Mouse (Mus musculus) G1E (cell line): Measurements from ENCODE around the gene Ces4a. TPM values are rescaled to one million over a fixed set of nuclear protein-coding genes. Genes with fewer than 3 reads are reported as not detected.

Source experiments
- ATAC-seq: 2 replicates; pipeline ENCODE4 v1.8.0; 2016; ENCODE audit warnings: mild to moderate bottlenecking; ENCODE audit not compliant: insufficient number of reproducible peaks, poor library complexity, low FRiP score, severe bottlenecking; ENCODE audit errors: extremely low read depth
- DNase-seq: peaks from one replicate; pipeline ENCODE4 v3.0.0; 2012; ENCODE audit warnings: low spot score
- H3K27me3 ChIP-seq: 2 replicates; pipeline ENCODE4 v1.6.1; 2012; ENCODE audit warnings: mild to moderate bottlenecking, low read length, inconsistent platforms; ENCODE audit not compliant: insufficient read depth
- H3K36me3 ChIP-seq: replicated peaks from 2 replicates; pipeline ENCODE3; 2012; ENCODE audit warnings: mild to moderate bottlenecking, inconsistent platforms
- H3K4me1 ChIP-seq: 2 replicates; pipeline ENCODE4 v1.6.1; 2012; ENCODE audit warnings: low read depth, low read length, inconsistent platforms, mixed read lengths; ENCODE audit not compliant: insufficient read depth
- H3K4me3 ChIP-seq: 2 replicates; pipeline ENCODE4 v1.5.1; 2012; ENCODE audit warnings: low read depth, mild to moderate bottlenecking, inconsistent platforms, low read length, moderate library complexity, mixed read lengths
- H3K9me3 ChIP-seq: replicated peaks from 2 replicates; pipeline ENCODE4 v1.6.1; 2012; ENCODE audit warnings: inconsistent platforms
- CTCF ChIP-seq: IDR thresholded peaks from 2 replicates; pipeline ENCODE4 v1.5.1; 2012; ENCODE audit warnings: low read depth, low read length, inconsistent platforms, mixed read lengths
- GATA1 ChIP-seq: IDR thresholded peaks from 2 replicates; pipeline ENCODE4 v1.6.1; 2012; ENCODE audit warnings: borderline replicate concordance, low read length, inconsistent platforms, mixed read lengths
- GATA2 ChIP-seq: IDR thresholded peaks from 2 replicates; pipeline ENCODE4 v1.6.1; 2012; ENCODE audit warnings: low read depth, low read length, inconsistent platforms, borderline replicate concordance
- POLR2AphosphoS5 ChIP-seq: IDR thresholded peaks from 2 replicates; pipeline ENCODE4 v1.6.1; 2012; ENCODE audit warnings: low read depth, low read length, inconsistent platforms; ENCODE audit not compliant: insufficient replicate concordance
- TAL1 ChIP-seq: conservative IDR thresholded peaks from 2 replicates; pipeline ENCODE4 v1.6.1; 2012; ENCODE audit warnings: low read depth, low read length, inconsistent platforms, mixed read lengths
- polyA plus RNA-seq: library from polyadenylated mRNA; stranded (reverse); fragments of >175 nt; gene quantifications from 2 replicates; pipeline ENCODE4 v1.2.3, GENCODE M21; 2012
- total RNA-seq, 2 experiments: library from RNA; stranded (forward) in 1 of 2; stranded (reverse) in 1 of 2; fragments of 200-1000 nt in 1 of 2; fragments of >200 nt in 1 of 2; fragmentation: Nextera tagmentation in 1 of 2; gene quantifications; 2 replicates each; pipeline ENCODE4 v1.2.3; 2014 to 2017

Ces4a gene
- total and polyA plus RNA-seq, 3 experiments, result not detected

- TF ChIP-seq CTCF, result no peak
- TF ChIP-seq GATA2, result no peak
- no peak for TF ChIP-seq POLR2AphosphoS5
- TF ChIP-seq GATA1, result no peak
- TF ChIP-seq TAL1, result no peak
- H3K4me1 ChIP-seq, result peaks cover 4% of the 10 kb centered on the region; the same call in 1 of the 2 replicates
- ATAC-seq (no peak), DNase-seq (no peak)
- peaks cover 69% of the 10 kb centered on the region for H3K36me3 ChIP-seq
- H3K9me3 ChIP-seq, result no peaks in the 10 kb centered on the region
- H3K27me3 ChIP-seq, result no peaks in the 10 kb centered on the region
- H3K4me3 ChIP-seq, result no peak overlapping the region
Observed at GRCm38 (mm10) chr8:105178211-105178800, 46.7 kb downstream of the Ces4a start.

DNA sequence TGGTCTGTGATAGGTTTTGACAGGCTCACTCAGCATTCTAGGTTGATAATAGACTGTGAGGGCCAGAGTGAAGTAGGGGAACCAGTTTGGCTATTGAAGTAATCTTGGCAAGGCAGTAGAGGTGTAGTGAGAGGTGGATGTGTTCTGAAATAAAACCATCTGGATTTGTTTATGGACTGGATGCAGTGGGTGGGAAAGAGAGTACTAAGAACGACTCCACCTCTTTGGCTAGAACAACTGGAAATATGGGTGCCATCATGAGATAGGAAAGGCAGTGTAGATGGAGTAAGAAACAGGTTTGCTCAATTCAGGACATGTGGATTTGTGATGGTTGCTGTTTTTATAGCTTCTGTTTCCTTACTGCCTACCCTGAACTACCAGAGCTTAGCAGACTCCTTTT is 50.6 kb downstream of the Ces4a start:
- DNase-seq (no peak), ATAC-seq (no peak)
- no peaks in the 10 kb centered on the region for H3K27me3 ChIP-seq
- no peaks in the 10 kb centered on the region for H3K4me1 ChIP-seq
- no peak for TF ChIP-seq TAL1
- TF ChIP-seq CTCF, result no peak
- TF ChIP-seq POLR2AphosphoS5, result no peak
- TF ChIP-seq GATA1, result no peak
- no peak for TF ChIP-seq GATA2
- H3K9me3 ChIP-seq, result no peaks in the 10 kb centered on the region
- H3K36me3 ChIP-seq, result peaks cover 66% of the 10 kb centered on the region
- H3K4me3 ChIP-seq, result no peak overlapping the region

DNA sequence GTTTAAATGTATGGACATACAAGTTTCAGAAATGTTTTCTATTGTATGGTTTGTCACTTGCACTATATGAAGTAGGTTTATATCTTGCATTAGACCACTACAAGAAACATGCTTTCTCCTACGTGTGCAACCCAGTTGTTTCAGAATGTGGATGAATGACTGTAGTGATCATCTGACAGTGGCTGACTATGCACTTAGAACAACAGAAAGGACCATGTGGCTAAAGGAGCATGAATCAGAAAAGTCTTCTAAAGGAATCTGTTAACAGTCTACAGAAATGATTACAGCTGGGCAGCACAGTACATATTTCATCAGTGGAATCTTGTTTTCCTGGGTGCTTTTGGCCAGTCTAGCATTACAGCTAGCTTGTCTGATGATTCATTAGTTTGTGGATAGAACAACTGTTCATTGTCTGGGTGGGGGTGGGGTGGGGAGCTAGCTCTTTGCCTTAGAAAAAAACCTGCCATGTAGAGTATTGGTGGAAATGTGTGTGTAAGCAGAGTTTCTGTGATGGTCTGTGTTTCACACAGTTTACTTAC is 54.9 kb downstream of the Ces4a start:
- DNase-seq (no peak), ATAC-seq (no peak)
- Histone ChIP-seq H3K9me3 (no peaks in the 10 kb centered on the region), H3K4me3 (no peak overlapping the region), H3K36me3 (peaks cover 58% of the 10 kb centered on the region), H3K27me3 (no peaks in the 10 kb centered on the region), H3K4me1 (no peaks in the 10 kb centered on the region)
- TF ChIP-seq TAL1 (no peak), CTCF (no peak), GATA1 (no peak), POLR2AphosphoS5 (no peak), GATA2 (no peak)

GRCm38 (mm10) chr8:105192182-105192581 is 60.6 kb downstream of the Ces4a start:
- H3K36me3 ChIP-seq, result peaks cover 62% of the 10 kb centered on the region
- no peaks in the 10 kb centered on the region for H3K27me3 ChIP-seq
- no peaks in the 10 kb centered on the region for H3K9me3 ChIP-seq
- no peak for ATAC-seq
- no peak for DNase-seq
- TF ChIP-seq TAL1 (no peak), GATA1 (no peak), CTCF (no peak), GATA2 (no peak), POLR2AphosphoS5 (no peak)
- H3K4me1 ChIP-seq, result no peaks in the 10 kb centered on the region
- H3K4me3 ChIP-seq, result no peak overlapping the region

Other genes with a start within 250 kb of the Ces4a start
Only the 20 nearest of the 22 such genes appear.
- not detected in 2 replicates for gene Ces2e, start 205.5 kb upstream of the Ces4a start, total RNA-seq (2014; fragmentation: Nextera tagmentation)
- 0.05 and 0.06 TPM in 2 replicates for gene Ces2e, start 205.5 kb upstream of the Ces4a start, total RNA-seq (2017)
- gene Ces2e, start 205.5 kb upstream of the Ces4a start, polyA plus RNA-seq, result not detected in 2 replicates
- gene Ces2f, start 184.4 kb upstream of the Ces4a start, total RNA-seq (2014; fragmentation: Nextera tagmentation), result not detected in 2 replicates
- 0.11 TPM in 1 of 2 replicates, not detected in the other for gene Ces2f, start 184.4 kb upstream of the Ces4a start, total RNA-seq (2017)
- gene Ces2f, start 184.4 kb upstream of the Ces4a start, polyA plus RNA-seq, result not detected in 2 replicates
- 7.3 and 67.0 TPM in 2 replicates for gene Ces2g, start 170.1 kb upstream of the Ces4a start, total RNA-seq (2014; fragmentation: Nextera tagmentation)
- gene Ces2g, start 170.1 kb upstream of the Ces4a start, total RNA-seq (2017), result 1.1 and 2.0 TPM in 2 replicates
- 0.32 and 0.55 TPM in 2 replicates for gene Ces2g, start 170.1 kb upstream of the Ces4a start, polyA plus RNA-seq
- not detected in 2 replicates for gene Ces2h, start 130.9 kb upstream of the Ces4a start, total RNA-seq (2014; fragmentation: Nextera tagmentation)
- not detected in 2 replicates for gene Ces2h, start 130.9 kb upstream of the Ces4a start, total RNA-seq (2017)
- not detected in 2 replicates for gene Ces2h, start 130.9 kb upstream of the Ces4a start, polyA plus RNA-seq
- not detected in 2 replicates for gene Ces3a, start 83.2 kb upstream of the Ces4a start, total RNA-seq (2014; fragmentation: Nextera tagmentation)
- gene Ces3a, start 83.2 kb upstream of the Ces4a start, total RNA-seq (2017), result not detected in 2 replicates
- gene Ces3a, start 83.2 kb upstream of the Ces4a start, polyA plus RNA-seq, result not detected in 2 replicates
- gene Ces3b, start 48.0 kb upstream of the Ces4a start, total RNA-seq (2014; fragmentation: Nextera tagmentation), result not detected in 2 replicates
- 0.12 and 0.22 TPM in 2 replicates for gene Ces3b, start 48.0 kb upstream of the Ces4a start, total RNA-seq (2017)
- gene Ces3b, start 48.0 kb upstream of the Ces4a start, polyA plus RNA-seq, result not detected in 2 replicates
- gene Cbfb, start 38.9 kb downstream of the Ces4a start, total RNA-seq (2014; fragmentation: Nextera tagmentation), result 81.9 and 84.2 TPM in 2 replicates
- gene Cbfb, start 38.9 kb downstream of the Ces4a start, total RNA-seq (2017), result 175 and 182 TPM in 2 replicates
- 31.4 and 33.5 TPM in 2 replicates for gene Cbfb, start 38.9 kb downstream of the Ces4a start, polyA plus RNA-seq
- gene D230025D16Rik, start 93.3 kb downstream of the Ces4a start, total RNA-seq (2014; fragmentation: Nextera tagmentation), result 35.2 and 37.5 TPM in 2 replicates
- gene D230025D16Rik, start 93.3 kb downstream of the Ces4a start, total RNA-seq (2017), result 27.2 and 28.8 TPM in 2 replicates
- 4.0 and 5.0 TPM in 2 replicates for gene D230025D16Rik, start 93.3 kb downstream of the Ces4a start, polyA plus RNA-seq
- 4.8 and 5.9 TPM in 2 replicates for gene B3gnt9, start 123.4 kb downstream of the Ces4a start, total RNA-seq (2014; fragmentation: Nextera tagmentation)
- gene B3gnt9, start 123.4 kb downstream of the Ces4a start, total RNA-seq (2017), result 6.2 and 7.4 TPM in 2 replicates
- gene B3gnt9, start 123.4 kb downstream of the Ces4a start, polyA plus RNA-seq, result 4.4 and 7.0 TPM in 2 replicates
- gene Tradd, start 132.8 kb downstream of the Ces4a start, total RNA-seq (2014; fragmentation: Nextera tagmentation), result 12.5 and 14.2 TPM in 2 replicates
- gene Tradd, start 132.8 kb downstream of the Ces4a start, total RNA-seq (2017), result 20.8 and 23.4 TPM in 2 replicates
- 27.9 and 30.0 TPM in 2 replicates for gene Tradd, start 132.8 kb downstream of the Ces4a start, polyA plus RNA-seq
- gene Fbxl8, start 132.8 kb downstream of the Ces4a start, total RNA-seq (2014; fragmentation: Nextera tagmentation), result 6.8 and 8.0 TPM in 2 replicates
- 6.0 and 6.9 TPM in 2 replicates for gene Fbxl8, start 132.8 kb downstream of the Ces4a start, total RNA-seq (2017)
- gene Fbxl8, start 132.8 kb downstream of the Ces4a start, polyA plus RNA-seq, result 8.9 and 9.6 TPM in 2 replicates
- 0.49 and 0.68 TPM in 2 replicates for gene Hsf4, start 138.0 kb downstream of the Ces4a start, total RNA-seq (2014; fragmentation: Nextera tagmentation)
- gene Hsf4, start 138.0 kb downstream of the Ces4a start, total RNA-seq (2017), result 0.70 and 0.93 TPM in 2 replicates
- 0.33 and 0.39 TPM in 2 replicates for gene Hsf4, start 138.0 kb downstream of the Ces4a start, polyA plus RNA-seq
- gene Nol3, start 144.3 kb downstream of the Ces4a start, total RNA-seq (2014; fragmentation: Nextera tagmentation), result 0.39 and 0.60 TPM in 2 replicates
- 0.41 and 0.49 TPM in 2 replicates for gene Nol3, start 144.3 kb downstream of the Ces4a start, total RNA-seq (2017)
- 0.60 and 0.77 TPM in 2 replicates for gene Nol3, start 144.3 kb downstream of the Ces4a start, polyA plus RNA-seq
- 7.8 and 9.0 TPM in 2 replicates for gene 4931428F04Rik, start 158.1 kb downstream of the Ces4a start, total RNA-seq (2014; fragmentation: Nextera tagmentation)
- 2.6 and 2.8 TPM in 2 replicates for gene 4931428F04Rik, start 158.1 kb downstream of the Ces4a start, total RNA-seq (2017)
- gene 4931428F04Rik, start 158.1 kb downstream of the Ces4a start, polyA plus RNA-seq, result 1.5 and 2.0 TPM in 2 replicates
- 1.4 and 3.2 TPM in 2 replicates for gene Exoc3l, start 164.3 kb downstream of the Ces4a start, total RNA-seq (2014; fragmentation: Nextera tagmentation)
- 1.5 and 2.8 TPM in 2 replicates for gene Exoc3l, start 164.3 kb downstream of the Ces4a start, total RNA-seq (2017)
- gene Exoc3l, start 164.3 kb downstream of the Ces4a start, polyA plus RNA-seq, result 2.6 and 2.7 TPM in 2 replicates
- gene E2f4, start 165.9 kb downstream of the Ces4a start, total RNA-seq (2014; fragmentation: Nextera tagmentation), result 228 and 274 TPM in 2 replicates
- 40.1 and 42.5 TPM in 2 replicates for gene E2f4, start 165.9 kb downstream of the Ces4a start, total RNA-seq (2017)
- 69.8 and 79.2 TPM in 2 replicates for gene E2f4, start 165.9 kb downstream of the Ces4a start, polyA plus RNA-seq
- 2.2 and 3.5 TPM in 2 replicates for gene Elmo3, start 173.8 kb downstream of the Ces4a start, total RNA-seq (2014; fragmentation: Nextera tagmentation)
- gene Elmo3, start 173.8 kb downstream of the Ces4a start, total RNA-seq (2017), result 0.49 and 1.6 TPM in 2 replicates
- gene Elmo3, start 173.8 kb downstream of the Ces4a start, polyA plus RNA-seq, result 0.63 and 0.76 TPM in 2 replicates
- gene Lrrc29, start 194.5 kb downstream of the Ces4a start, total RNA-seq (2014; fragmentation: Nextera tagmentation), result 12.3 and 15.5 TPM in 2 replicates
- gene Lrrc29, start 194.5 kb downstream of the Ces4a start, total RNA-seq (2017), result 4.6 and 4.8 TPM in 2 replicates
- 1.3 and 1.6 TPM in 2 replicates for gene Lrrc29, start 194.5 kb downstream of the Ces4a start, polyA plus RNA-seq
- gene Tmem208, start 194.6 kb downstream of the Ces4a start, total RNA-seq (2014; fragmentation: Nextera tagmentation), result 26.7 and 35.5 TPM in 2 replicates
- gene Tmem208, start 194.6 kb downstream of the Ces4a start, total RNA-seq (2017), result 37.8 and 54.5 TPM in 2 replicates
- gene Tmem208, start 194.6 kb downstream of the Ces4a start, polyA plus RNA-seq, result 19.5 and 25.2 TPM in 2 replicates
- gene Fhod1, start 216.2 kb downstream of the Ces4a start, total RNA-seq (2014; fragmentation: Nextera tagmentation), result 2.3 and 4.7 TPM in 2 replicates
- gene Fhod1, start 216.2 kb downstream of the Ces4a start, total RNA-seq (2017), result 1.7 and 3.3 TPM in 2 replicates
- 6.0 and 6.1 TPM in 2 replicates for gene Fhod1, start 216.2 kb downstream of the Ces4a start, polyA plus RNA-seq